Mouse (Mus musculus) urinary bladder, postnatal 4 days (tissue): ENCODE data around the gene Ptprm.

Experiments used
- DNase-seq, 2 experiments: peaks; one replicate each; pipeline ENCODE4 v3.0.0; 2021 to 2022; ENCODE audit warnings: low spot score in 2 of 2

Ptprm gene

DNA sequence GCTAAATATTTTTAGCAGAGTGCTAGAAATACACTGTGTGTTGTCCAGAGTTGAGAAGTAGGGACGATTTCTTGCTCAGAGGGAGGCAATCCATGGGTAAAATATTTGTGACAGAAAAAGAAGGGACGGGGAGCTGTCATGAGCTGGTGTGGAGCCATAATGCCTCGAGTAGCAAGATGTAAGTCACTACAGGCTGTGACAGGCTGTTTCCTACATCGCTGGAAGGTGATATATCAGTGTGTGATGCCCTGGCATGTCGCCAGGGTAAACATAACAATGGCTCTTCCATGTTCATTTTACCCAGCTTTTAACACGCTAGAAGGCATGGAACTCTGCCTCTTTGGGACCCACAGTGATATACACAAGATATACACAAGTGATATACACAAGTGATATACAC is 476.7 kb downstream of the Ptprm start:
- no peak for DNase-seq

DNA sequence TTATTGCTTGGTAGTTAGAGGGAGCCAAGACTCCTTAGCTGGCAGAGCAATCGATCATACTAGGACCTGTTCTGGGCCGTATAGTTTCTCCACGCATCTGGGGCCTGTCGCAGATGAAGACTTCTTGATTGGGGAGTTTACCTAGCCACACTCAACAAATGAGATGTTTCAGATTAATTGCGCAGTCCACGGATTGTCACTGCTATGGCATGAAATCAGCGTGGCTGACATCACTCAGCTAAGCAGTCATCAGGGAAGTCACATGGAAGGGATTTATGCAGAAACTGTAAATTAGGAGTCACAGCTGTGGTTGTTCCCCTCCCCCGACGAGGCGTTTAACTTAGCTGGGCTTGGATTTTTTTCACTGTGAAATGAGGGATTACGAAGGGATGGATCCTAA is 479.4 kb downstream of the Ptprm start:
- DNase-seq, result no peak

DNA sequence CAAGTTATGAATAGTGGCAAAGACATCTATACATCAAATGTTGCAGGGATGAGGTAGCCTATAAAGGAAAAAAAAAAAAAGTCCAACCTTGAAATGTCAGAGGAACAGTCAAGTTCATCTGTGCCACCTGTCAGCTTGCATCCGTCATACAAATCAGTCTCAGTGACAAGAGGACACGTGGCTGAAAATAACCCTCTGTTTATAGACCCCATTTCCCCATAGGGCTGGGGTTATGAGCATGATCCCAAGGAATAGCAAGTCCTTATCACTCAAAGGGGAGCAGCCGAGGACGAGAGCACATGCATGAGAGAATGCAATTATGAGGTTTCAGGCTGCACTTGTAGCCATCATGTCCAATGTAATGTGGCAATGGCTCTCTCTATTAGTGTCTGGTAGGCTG is 482.9 kb downstream of the Ptprm start:
- DNase-seq, result no peak

DNA sequence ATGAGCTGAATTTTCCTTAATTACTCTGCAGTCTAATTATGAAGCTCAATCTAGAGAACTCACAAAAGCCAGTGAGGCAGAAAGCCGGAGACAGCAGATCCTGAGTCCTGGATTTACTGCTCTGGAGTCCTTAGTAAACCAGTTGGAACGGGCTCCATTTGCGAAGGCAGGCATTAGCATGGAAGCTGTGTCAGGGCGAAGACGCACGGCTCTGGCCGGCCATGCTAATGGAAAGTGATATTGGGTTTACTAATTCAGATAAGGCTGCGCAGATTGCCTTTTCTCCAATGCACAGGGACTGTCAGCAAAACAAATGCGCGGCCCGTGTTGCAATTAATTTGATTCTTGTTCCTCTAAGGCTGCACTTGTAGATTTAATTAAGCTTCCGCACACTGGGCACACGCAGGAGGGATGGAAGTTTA is 484.7 kb downstream of the Ptprm start:
- DNase-seq, result no peak

DNA sequence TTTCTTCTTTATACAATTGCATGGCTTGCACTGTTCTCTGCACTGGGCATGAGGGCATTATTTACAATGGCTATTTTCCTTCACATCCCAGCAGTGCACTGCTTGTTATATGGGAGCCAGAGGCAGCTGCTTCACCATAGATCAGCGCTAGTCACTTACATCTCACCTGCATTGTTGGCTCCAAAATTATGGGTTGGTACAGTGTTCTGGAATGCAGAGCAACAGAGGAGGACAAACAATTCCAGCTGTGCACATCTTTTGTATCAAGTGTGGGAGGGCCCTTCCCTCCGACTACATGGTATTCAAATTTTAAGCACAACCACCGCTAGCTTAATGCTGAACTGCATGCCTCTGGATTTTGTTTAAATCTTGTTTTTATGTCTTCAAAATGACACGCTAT is 489.8 kb downstream of the Ptprm start:
- DNase-seq, result no peak

DNA sequence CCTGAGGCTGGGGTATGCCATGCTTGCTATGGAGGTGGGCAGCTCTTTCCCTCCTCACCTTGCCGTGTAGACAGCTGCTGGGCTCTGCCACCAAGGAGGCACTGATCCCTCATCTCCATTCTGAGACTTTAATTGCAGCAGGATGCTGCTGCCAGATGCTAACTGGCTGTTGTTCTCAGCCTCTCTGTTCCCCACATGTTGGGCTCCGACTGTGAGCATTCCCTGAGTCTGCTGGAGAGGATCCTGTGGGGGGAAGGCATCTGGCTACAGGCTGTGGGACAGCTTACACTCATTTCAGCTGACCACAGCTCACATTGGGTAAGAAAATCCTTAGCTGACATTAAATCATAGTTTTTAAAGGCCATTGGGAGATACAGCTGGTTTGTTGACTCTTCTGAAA is 492.7 kb downstream of the Ptprm start:
- no peak for DNase-seq

DNA sequence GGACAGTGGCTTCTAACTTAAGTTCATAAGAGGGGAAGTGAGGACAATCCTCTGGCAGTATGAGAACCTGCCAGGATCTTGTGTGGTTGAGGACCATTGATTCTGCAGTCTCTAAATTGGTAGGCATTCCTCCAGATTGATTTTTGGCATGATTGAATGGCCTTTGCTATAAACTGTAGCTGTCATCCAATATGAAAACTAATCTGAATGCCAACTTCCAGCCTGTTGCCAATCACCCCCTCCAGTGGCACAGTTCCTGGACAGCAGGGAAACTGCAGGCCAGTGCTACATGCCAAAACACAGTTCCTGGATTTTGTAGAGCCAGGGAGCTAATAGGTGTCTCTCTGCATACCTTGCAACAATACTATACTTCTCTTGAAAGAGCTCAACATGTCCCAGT is 495.5 kb downstream of the Ptprm start:
- DNase-seq, result no peak

DNA sequence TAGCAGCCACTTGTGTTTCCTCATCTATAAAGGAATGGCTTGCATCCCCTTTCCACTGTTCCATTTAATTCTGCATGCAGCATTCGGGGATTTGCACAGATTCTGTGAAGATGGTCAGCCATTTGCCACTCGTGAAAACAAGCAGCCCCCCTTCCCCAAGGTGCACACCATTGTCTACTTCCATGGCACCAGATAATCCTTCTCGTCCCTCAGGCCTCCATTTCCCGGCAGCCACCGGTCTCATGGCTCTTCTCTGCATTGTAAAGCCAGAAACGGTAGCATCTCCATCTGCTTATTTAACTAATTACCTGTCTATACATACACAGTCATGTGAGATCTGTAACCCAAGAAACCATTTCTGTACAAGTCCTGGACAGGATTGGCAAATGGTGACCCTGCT is 501.8 kb downstream of the Ptprm start:
- DNase-seq, result no peak

DNA sequence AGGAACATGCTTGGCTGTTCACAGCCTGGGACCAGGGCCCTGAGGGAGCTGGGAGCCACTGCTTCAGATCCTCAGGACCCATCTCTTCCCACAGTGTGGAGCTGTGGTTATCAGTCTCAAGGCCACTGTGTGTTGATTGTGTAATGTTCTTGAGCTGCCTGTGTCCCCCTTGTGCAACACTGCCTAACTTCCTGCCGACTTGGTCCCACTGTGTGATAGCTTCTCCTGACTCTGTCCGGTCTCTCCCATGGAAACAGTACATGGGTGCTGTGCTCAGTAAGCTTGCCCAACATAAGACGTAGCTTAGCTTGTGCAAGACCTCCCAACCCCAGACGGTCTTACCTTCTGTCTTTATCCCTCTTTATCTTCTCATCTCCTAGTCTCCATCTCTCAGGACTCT is 507.2 kb downstream of the Ptprm start:
- DNase-seq, result peak in 1 of 2 experiments; percentile 16

DNA sequence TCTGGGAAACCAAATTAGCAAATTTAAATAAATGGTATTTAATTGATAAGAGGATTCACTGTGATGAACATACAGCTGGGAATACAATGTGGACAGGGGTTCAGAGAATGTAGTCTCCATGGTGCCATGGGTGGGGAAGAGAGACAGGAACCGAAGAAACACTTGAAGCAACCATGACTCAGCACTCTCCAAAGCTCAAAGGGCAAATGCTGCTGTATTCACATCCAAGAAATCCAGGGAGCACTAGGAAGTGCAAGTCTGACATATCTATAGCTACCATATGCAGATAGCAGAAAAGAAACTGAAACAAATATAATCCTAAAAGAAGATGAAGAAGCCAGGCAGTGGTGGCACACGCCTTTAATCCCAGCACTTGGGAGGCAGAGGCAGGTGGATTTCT is 531.9 kb downstream of the Ptprm start:
- peak in 1 of 2 experiments; percentile 1 for DNase-seq

DNA sequence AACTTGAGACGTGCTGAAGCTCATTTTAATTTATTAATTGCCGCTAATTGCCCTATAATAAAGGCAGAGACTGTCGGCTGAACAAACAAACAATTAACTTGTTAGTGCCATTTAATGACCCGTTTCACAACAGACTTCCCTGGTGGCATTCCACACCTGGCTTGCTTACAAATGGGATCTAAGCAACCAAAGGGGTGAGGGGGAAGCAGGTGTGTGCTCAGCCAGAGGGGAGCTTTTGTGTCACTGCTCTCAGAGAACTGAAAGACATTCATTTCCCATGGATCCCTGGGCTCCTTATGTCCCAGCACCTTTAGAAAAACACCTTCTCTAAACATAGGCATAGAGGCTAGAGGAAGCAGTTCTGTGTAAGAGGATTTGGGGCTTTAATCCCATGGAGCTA is 536.9 kb downstream of the Ptprm start:
- no peak for DNase-seq

DNA sequence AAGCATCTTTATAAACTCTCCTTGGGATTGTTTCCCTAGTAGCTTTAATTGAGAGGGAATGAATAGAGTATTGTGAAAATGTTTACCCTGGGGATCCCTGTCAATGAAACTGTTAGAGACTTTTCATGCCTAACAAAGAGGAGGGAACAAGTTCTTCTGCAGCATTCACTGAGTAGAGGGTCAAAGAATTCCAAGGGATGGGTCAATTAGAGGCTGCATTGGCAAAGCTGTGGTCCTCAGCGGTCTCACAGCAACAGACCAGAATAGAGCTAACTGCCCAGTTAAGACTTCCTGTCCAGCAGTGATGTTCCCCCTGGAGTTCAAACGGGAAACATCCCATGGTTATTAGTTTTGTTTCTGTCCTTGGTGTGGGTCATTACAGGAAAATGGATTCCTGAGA is 538.3 kb downstream of the Ptprm start:
- no peak for DNase-seq

DNA sequence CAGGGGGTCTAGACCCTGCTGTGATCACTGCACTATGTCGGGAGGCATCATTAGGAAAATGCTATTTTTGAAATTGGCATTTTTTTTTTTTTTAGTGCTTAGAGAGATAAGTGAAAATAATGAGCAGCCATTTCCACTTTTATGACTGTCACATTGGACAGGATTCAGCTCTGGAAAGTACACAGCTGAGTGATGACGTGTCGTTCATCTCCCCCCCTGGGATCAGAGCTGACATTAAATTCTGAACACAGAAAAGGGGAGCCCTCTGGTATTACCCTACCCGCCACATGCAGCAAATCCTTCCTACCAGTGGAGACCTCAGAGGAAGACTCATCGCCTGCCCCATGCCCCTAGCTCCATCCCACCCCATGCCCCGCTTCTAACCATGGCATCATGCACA is 540.5 kb downstream of the Ptprm start:
- no peak for DNase-seq

DNA sequence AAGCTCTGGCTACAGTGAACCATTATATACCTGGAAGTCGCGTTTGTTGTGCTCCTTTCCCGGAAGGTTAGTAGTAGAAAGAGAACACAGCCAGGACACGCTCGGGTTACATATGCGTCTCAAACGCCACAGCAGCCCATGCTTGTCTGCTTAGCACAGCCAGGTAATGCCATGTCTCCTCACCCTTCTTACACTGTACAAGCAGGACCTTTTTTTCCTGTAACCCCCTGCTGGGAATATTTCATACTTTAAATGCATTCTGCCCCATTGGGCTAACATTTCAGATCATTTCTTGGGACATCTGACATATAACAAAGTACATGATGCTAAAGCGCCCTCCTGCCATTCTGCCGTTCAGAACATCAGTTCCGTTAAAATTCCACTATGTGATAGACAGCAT is 540.9 kb downstream of the Ptprm start:
- DNase-seq, result no peak

DNA sequence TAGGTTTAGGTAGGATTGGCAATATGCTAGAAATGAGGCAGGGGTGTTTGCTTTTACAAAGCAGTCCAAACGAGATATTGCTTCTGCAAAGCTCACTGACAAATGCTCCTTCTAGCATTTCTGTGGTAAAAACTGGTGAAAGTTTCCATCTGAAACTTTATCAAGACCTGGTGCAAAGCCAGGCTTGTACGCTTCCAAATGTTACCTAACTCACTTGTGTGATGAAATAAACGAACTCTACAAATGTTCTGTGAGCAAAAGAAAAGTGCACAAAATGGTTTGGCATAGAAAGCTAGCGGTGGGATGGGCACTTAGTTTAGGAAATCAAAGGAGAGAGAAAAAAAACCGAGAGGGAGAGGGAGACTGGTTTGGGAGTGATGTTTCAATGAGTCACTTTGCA is 544.5 kb downstream of the Ptprm start:
- DNase-seq, result no peak

DNA sequence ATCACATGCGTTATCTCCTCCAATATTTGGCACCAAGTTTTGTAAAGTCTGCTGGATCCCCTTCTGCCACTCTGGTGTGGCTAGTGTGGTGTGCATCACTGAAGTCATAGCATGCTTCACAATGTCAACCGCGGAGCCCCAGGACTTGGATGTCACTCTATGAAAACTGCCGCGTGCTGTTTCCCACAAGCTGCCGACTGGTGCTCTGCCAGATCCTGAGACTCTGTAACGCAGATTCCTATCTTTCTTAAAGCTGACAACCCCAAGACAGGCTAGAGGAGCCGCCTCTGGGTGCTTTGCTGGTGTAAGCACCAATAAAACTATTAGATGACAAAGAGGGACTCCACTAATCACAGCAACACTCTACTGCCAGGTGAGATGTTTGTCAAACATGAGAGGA is 546.1 kb downstream of the Ptprm start:
- no peak for DNase-seq

DNA sequence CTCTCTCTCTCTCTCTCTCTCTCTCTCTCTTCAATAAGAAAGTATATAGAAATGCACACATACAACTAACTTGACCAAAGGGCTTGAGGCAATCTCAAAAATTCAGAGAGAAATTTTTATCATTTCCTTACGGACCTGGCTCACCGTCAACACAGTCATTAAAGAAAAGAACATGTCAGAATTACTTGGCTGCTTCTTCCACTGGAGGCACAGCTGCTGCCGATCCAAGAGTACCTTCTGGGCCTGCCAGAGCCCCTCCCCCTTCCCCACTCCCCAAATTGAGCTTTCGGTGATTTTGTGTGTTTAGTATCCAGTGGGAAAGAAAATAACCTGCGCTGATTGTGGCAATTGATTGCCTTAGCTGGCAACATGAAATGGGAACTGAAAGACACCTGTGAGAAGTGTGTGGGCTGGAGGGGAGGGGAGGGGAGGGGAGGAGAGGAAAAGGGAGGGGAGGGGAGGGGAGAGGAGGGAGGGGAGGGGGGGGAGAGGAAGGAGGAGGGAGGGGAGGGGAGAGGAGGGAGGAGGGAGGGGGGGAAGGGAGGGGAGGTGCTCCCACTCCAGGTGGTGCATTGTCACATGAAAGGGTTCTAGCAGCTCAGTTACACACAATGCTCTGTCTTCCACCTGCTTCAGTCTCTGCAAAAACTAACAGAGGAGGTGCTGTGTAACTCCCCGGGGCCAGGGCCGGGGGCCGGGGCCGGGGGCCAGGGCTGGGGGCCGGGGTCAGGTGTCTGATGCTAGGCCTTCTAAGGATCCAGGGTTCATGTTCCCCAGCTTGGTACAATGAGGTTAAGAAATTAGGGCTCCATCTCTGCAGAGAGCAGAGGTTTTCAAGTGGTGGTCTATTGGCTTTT is 552.2 kb downstream of the Ptprm start:
- DNase-seq, result no peak

DNA sequence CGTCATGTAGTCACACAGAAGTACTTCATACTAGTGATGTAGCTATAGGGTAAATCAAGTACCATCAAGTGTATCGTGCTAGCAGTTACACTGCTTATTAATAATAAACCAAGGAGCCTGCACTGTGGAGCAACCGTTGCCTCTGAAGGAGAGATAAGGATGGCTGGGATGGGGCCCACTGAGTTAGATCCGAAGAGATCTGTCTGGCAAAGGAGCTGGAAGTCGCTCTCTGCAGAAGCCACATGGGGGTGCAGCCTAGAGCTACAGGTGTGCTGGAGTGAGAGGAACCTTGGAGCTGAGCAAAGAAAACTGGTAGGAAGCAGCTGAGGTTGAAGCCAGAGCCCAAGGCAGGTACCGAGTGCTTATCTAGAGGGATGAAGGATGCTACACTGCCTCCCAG is 554.0 kb downstream of the Ptprm start:
- no peak for DNase-seq

DNA sequence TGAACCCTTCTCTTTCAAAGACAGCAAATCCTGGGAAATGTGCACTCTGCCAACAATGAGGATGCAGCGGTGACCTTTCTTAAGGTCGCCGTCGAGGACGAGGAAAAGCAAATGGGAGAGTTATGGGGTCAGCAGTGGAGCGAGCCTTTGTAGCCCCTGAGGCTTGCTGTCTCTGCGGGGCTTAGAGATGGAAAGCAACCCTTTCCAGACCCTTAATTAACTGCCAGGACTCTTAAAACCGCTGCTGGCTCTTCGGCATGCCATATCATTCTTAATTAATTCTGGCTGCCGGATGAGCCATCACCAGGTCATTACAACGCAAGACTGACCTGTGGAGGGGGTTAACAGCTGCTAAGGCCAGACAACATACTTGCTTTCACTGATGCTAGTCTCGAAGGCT is 568.1 kb downstream of the Ptprm start:
- DNase-seq, result no peak

DNA sequence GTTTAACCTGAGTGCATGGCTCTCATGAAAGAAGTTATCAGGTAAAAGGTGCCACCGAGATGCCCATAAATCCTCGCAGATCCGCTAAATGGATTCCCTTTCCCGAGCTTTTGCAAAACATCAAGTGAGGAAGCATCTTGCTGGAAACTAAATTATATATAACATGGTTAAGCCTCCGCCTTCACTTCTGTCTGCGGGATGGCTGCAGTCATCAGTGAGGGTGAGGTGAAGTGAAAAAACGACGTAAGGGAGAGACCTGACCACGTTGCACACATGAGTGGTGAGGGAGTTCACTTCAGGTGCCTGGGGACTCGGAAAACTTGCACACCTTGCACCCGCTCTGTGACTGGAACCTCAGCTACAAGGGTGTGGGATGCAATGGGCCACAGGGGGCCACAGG is 568.7 kb downstream of the Ptprm start:
- DNase-seq, result no peak

DNA sequence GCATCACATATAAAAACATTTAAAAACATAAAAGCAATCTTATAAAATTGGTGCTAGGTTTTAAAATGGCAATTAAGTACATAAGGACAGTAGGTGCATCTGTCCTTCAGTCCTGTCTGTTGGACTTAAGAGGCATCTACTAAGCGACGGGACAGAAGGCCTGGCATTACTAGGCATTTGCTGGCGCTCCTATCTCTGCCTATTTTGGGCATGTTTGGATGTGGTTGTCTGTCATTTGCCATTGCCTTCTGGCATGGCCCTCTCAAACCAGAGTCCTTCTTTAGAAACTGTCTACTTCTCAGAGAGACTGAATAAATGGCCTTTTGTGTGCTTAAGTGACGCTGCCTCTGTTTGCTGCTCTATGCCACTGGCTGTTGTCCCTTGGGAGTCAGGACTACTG is 570.7 kb downstream of the Ptprm start:
- no peak for DNase-seq

DNA sequence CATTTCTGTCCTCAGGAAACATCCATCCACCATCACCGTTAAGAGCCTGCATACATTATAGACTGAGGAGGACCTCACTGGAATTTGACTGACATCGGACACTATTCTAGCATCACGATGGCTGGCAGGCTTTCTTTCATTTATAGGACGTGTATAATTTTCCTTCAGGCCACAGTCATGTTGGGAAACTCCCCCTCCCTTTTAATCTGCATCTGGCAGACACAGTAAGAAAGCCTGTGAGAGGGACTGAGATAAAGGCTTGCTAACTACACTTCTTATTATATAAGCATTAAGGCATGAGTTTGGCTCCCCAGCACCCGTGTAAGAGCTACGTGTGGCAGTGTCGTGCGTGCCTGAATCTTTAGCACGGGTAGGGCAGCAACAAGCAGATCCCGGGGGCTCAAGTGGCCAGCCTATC is 571.2 kb downstream of the Ptprm start:
- no peak for DNase-seq

DNA sequence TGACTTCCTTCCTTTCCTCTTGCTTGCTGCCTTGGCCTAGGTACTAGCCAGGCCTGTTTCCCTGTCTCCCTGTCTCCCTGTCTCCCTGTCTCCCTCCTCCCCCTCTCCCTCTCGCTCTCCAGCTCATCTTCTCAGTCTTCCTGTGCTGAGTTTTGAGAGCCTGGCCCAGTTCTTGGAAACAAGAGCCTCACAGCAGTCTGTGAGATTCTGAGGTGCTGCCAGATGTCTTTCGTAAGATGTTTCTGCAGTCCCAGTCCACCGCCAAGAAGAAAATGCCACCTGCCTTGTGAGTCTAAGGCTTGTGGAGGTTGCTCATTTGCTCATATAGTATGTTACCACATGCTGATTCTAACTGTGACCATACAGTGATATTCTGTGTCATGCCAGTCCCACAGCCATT is 572.3 kb downstream of the Ptprm start:
- DNase-seq, result no peak

DNA sequence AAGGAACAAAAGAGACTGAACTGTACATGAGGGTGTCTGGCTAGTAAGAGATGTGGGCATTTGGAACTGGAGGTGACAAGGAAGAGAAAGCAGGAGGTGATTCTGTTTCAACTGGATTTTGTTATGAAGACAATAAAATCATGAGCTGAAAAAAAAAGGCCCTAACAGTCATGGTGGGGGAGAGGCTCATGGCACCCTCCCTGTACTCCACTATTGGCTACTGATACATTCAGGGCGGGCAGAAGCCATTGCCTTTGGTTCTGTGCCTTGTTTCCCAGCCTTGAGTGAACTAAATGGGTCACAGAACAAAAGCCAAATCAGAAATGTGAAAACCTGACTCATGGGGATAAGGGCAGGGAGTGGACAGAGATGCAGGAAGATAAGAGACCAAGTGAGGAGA is 575.2 kb downstream of the Ptprm start:
- no peak for DNase-seq
